Mouse (Mus musculus) kidney, postnatal 25 days (tissue): Measurements from ENCODE around the gene Inafm1.
A peak's percentile ranks its signal among the peaks of the same experiment; 100 is the strongest.
"Not testable (repeated sequence)": the region's sequence is repeated elsewhere in the genome, so short reads cannot be mapped to it uniquely, and the experiment has no call there.

Source experiments
- DNase-seq, 2 experiments: peaks; one replicate each; pipeline ENCODE4 v3.0.0; 2021; ENCODE audit warnings: mixed read lengths in 2 of 2

Gene Inafm1

DNA sequence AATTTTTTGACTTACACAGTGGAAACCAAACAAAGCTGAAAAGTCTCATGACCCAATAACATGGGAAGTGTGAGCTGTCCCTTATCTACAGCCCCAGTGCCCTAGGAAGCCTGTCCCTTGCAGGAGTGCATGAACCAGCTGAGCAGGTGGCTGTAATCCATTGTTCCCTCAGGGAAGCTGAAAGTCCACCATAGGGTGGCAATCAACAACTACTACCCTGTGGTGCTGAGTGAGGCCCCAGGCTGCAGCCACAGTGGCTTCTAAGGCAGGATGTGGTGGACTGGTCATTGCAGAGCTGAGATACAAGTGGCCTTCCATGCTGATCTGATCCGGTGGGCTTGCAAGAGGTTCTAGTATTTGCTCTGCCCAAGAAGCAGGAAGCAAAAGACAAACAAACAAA, 12.3 kb downstream of the Inafm1 start:
- DNase-seq: no peak

DNA sequence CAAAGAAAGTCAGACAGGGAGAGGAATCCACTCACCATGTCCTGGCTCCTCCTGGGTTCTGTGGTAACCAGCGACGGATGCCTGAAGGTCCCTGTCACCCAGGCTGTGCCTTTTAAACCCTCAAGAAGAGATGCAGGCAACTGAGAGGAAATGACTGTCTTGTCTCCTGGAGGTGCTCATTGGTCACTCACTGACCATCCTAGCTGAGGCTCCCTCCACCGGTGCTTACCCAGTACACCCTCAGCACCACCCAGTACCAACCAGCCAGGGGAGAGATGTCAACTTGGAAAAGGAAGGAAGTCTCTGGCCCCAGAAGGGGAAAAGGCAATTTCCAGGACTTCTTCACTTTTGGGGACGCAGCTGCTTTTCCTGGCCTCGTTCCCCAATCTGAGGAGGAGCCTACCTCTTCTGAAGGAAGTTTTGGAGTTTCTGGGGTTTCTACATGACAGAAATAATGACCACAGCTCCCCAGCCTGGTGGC, 14.3 kb downstream of the Inafm1 start, which contains the start of gene C5ar1:
C5ar1 (minus strand) TSS at position 431 of the 481 bp plus-strand sequence.
- DNase-seq: no peak

DNA sequence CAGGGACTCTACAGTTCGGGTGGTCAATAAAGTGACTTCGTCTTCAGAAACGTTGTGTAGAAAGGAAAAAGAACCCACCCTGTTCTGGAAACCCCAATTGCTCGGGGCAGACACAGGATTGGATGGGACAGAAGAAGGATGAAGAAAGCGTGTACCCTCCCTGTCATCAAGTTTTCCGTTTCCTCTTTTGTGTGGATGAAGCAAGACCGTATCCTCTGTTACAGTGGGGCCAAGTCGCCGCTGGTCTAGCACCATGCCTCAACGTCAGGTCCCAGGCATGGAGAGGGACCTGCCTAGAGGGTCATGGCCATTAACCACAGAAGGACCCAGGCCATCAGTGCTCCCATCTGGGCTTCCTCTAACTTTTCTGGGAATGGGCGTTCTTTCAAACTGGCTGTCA, 15.6 kb downstream of the Inafm1 start:
- DNase-seq: no peak

DNA sequence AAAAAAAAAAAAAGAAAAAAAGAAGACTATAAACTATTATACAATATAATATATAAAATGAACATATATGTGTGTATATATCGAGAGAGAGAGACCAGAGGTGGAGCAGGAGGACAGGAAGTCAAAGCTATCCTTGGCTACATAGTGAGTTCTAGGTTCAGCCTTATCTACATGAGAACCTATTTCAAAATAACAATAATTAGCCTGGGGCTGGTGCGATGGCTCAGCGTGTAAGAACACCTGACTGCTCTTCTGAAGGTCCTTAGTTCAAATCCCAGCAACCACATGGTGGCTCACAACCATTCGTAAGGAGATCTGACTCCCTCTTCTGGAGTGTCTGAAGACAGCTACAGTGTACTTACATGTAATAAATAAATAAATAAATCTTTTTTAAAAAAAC, 17.5 kb downstream of the Inafm1 start:
- DNase-seq: not testable (repeated sequence)

- no peak for DNase-seq
These were observed 19.2 kb downstream of the Inafm1 start for GRCm38 (mm10) chr7:16254195-16254594.

DNA sequence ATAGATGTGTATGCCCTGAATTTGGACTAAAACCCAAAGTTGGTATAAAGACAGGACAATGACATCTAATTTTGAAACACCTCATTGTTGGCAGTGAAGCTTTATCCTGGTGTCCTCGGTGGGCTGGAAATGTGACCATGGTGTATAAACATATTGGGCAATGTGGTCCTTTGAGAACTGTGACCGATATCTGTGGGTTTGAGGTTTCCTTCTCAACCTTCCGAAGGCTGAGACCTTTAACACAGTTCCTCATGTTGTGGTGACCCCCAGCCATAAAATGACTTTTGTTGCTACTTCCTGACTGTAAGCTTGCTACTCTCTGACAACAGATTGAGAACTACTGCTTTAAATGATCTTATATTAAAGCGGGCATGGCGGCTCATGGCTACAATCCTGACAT, 22.7 kb downstream of the Inafm1 start:
- DNase-seq: no peak

GRCm38 (mm10) chr7:16245958-16246357, 27.5 kb downstream of the Inafm1 start:
- DNase-seq: peak in 1 of 2 experiments; percentile 15

GRCm38 (mm10) chr7:16244067-16244466, 29.4 kb downstream of the Inafm1 start, which contains the start of gene C5ar2:
Gene C5ar2 (minus strand): TSS chr7:16244154.
- no peak for DNase-seq

DNA sequence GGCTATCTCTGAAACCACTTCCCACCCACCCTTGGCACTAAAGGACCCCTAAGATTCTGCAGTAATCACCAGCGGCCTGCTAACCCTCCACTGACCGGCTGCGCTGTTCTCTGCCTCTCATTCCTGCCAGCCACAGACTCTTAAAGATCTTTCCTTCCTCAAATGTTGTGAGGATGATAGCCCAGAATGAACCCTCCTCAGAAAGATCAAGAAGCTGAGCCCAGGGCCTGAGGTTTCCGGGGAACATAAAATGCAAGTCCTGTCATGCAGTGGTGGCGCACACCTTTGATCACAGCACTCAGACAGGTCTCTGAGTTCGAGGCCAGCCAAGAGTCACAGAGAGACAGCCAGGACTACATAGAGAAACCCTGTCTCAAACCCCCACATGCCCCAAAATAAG, 31.2 kb downstream of the Inafm1 start:
- DNase-seq: no peak

DNA sequence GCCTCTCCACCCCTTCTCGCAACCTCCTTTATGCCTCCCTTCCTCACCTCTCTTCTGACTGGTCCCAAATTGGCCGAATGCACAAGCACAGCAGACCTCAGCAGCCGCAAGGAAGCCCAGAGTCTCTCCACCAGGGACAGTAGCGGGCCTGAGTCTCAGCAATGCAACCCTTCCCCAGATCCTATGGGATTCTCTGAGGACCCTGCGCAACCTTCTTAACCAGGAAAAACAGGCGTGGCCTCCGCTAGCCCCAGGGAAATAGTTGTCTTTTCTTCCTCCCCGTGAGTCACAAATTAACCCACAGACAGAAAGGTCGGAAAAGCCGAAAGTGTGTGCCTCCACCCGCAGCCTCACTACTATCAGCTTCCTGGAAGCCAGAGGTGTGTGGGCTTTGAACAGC, 31.6 kb downstream of the Inafm1 start:
- DNase-seq: no peak

- no peak for DNase-seq
These were observed 32.5 kb downstream of the Inafm1 start for GRCm38 (mm10) chr7:16240978-16241303.

GRCm38 (mm10) chr7:16240281-16240977, 33.0 kb downstream of the Inafm1 start:
- no peak for DNase-seq

DNA sequence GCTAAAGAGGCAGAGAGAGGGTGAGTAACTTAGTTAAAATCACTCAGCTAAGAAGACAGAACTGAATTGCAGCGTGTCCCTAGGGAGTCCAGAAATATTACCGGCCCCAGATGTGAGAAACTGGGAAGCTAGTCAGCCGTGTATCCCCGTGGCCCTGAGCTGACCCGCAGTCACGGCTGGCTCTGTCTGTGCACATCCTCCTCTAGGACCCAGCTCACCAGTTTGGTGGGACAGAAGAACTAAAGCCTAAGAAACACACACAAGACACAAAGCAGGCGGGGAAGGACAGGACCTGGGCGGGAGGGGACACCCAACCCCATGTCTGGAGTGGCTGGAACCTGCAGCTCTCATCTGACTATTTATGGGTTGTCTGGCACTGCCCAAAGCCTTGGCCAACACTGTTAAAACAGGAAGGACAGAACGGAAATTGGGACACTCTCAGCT, 33.8 kb downstream of the Inafm1 start:
- DNase-seq: peak in 1 of 2 experiments; percentile 48

- peak; percentile 72 to 85 for DNase-seq
These were observed 43.5 kb downstream of the Inafm1 start for GRCm38 (mm10) chr7:16229869-16230268.
